Mouse (Mus musculus) thymus, adult 2 months (tissue): ENCODE data around the gene Pdgfra. TPM values are rescaled to one million over a fixed set of nuclear protein-coding genes. Genes with fewer than 3 reads are reported as not detected.

ENCODE experiments used
- DNase-seq: peaks from one replicate; pipeline ENCODE4 v3.0.0; 2021
- H3K27ac ChIP-seq: fragments of 200-500 bp; 2 replicates; pipeline ENCODE4 v1.5.1; 2012; ENCODE audit warnings: low read length, control low read depth; ENCODE audit not compliant: control insufficient read depth, insufficient read depth
- H3K27me3 ChIP-seq: fragments of 200-500 bp; 2 replicates; pipeline ENCODE4 v1.6.1; 2012; ENCODE audit warnings: mild to moderate bottlenecking, low read length, moderate library complexity, mixed read lengths; ENCODE audit not compliant: control insufficient read depth, insufficient read depth
- H3K36me3 ChIP-seq: fragments of 200-500 bp; 2 replicates; pipeline ENCODE4 v1.6.1; 2012; ENCODE audit warnings: mild to moderate bottlenecking, low read length, moderate library complexity; ENCODE audit not compliant: control insufficient read depth, insufficient read depth
- H3K4me1 ChIP-seq: fragments of 200-500 bp; replicated peaks from 2 replicates; pipeline ENCODE4 v1.6.1; 2012; ENCODE audit warnings: low read length; ENCODE audit not compliant: control insufficient read depth, insufficient read depth
- H3K4me3 ChIP-seq: fragments of 200-500 bp; 2 replicates; pipeline ENCODE4 v1.5.1; 2012; ENCODE audit warnings: mild to moderate bottlenecking, low read length, control low read depth, moderate library complexity; ENCODE audit not compliant: control insufficient read depth, insufficient read depth
- CTCF ChIP-seq: fragments of 200-500 bp; IDR thresholded peaks from 2 replicates; pipeline ENCODE4 v1.5.1; 2012; ENCODE audit warnings: mild to moderate bottlenecking, control low read depth, low read length, moderate library complexity, borderline replicate concordance; ENCODE audit not compliant: control insufficient read depth, poor library complexity, insufficient read depth; ENCODE audit errors: extremely low read depth
- POLR2A ChIP-seq: fragments of 200-500 bp; IDR thresholded peaks from 2 replicates; pipeline ENCODE4 v1.6.1; 2012; ENCODE audit warnings: mild to moderate bottlenecking, low read length, control low read depth, moderate library complexity; ENCODE audit not compliant: control insufficient read depth, poor library complexity, insufficient read depth; ENCODE audit errors: extremely low read depth
- WGBS: fragments of 180-500 bp; shearing (Covaris S2); methylation state at CpG from one replicate; pipeline ENCODE4 v1.1.7; 2018; 5-methylcytosine and 5-hydroxymethylcytosine counted together
- polyA plus RNA-seq: library from polyadenylated mRNA; depleted of rRNA; stranded (reverse); fragments of >200 nt; gene quantifications from 2 replicates; pipeline ENCODE4 v1.2.3, GENCODE M21; 2012

Gene Pdgfra
- polyA plus RNA-seq, 1 experiment, result 3.4 TPM

- TF ChIP-seq POLR2A (no peak), CTCF (no peak)
Measured at GRCm38 (mm10) chr5:75161586-75161985, 9.5 kb downstream of the Pdgfra start.

DNA sequence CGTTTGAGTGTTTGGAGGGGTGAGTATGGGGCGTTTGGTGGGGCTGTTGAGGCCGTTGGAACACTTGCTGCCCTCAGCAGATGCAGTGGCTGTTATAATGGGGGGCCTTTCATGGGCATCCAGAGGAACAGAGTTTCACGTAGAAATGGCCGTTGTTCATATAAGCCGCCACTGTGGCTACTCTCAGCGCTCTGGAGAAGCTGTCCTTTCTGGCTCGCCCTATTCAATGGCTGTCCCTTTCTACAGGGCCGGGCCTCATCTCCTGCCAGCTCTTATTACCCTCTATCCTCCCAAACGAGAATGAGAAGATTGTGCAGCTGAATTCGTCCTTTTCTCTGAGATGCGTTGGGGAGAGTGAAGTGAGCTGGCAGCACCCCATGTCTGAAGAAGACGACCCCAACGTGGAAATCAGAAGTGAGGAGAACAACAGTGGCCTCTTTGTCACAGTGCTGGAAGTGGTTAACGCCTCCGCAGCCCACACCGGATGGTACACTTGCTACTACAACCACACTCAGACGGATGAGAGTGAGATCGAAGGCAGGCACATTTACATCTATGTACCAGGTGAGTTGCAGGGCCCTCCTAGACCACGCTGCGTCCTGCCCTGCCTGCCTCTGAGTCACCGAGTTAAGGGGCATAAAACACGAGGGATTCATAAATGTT is 11.3 kb downstream of the Pdgfra start:
- no peak for DNase-seq
- H3K27me3 ChIP-seq, result no peaks in the 10 kb centered on the region
- no peaks in the 10 kb centered on the region for H3K4me1 ChIP-seq
- H3K36me3 ChIP-seq, result no peaks in the 10 kb centered on the region
- TF ChIP-seq POLR2A (no peak), CTCF (no peak)
- 78% methylated on average over 23 of the region's 23 CpGs for WGBS
- no peak overlapping the region for H3K4me3 ChIP-seq
- no peak overlapping the region for H3K27ac ChIP-seq

More at GRCm38 (mm10) chr5:75161586-75161985, 9.5 kb downstream of the Pdgfra start:
- WGBS, result 84% methylated on average over 6 of the region's 6 CpGs
- no peaks in the 10 kb centered on the region for H3K36me3 ChIP-seq
- H3K4me3 ChIP-seq, result no peak overlapping the region
- DNase-seq, result no peak
- H3K27me3 ChIP-seq, result no peaks in the 10 kb centered on the region; the same call in 1 of the 2 replicates
- H3K4me1 ChIP-seq, result no peaks in the 10 kb centered on the region
- H3K27ac ChIP-seq, result no peak overlapping the region

- Histone ChIP-seq H3K27me3 (no peaks in the 10 kb centered on the region), H3K4me3 (no peak overlapping the region), H3K27ac (no peak overlapping the region), H3K36me3 (no peaks in the 10 kb centered on the region), H3K4me1 (no peaks in the 10 kb centered on the region)
- TF ChIP-seq CTCF, result no peak
- no peak for TF ChIP-seq POLR2A
- WGBS, result 85% methylated on average over 4 of the region's 4 CpGs
- no peak for DNase-seq
Measured at GRCm38 (mm10) chr5:75164688-75165087, 12.6 kb downstream of the Pdgfra start.

DNA sequence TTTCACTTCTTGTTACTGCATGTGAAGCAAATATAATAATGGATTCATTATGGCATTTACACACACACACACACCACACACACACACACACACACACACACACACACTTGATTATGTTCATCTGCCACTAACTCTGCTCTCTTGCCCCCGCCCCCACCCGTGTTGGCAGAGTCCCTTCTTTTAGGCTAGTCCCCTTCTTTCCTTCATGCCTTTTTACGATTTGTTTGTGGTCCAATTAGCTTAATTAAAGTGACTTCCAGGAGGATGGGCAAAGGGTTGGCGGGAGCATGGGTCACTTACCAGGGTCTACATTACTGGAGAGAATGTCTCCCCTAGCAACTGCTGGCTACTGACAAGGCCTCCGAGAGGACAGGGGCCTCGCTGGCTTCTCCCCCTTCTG is 17.7 kb downstream of the Pdgfra start:
- H3K27me3 ChIP-seq, result no peaks in the 10 kb centered on the region
- TF ChIP-seq CTCF (no peak), POLR2A (no peak)
- H3K36me3 ChIP-seq, result no peaks in the 10 kb centered on the region
- no peak for DNase-seq
- no peak overlapping the region for H3K4me3 ChIP-seq
- H3K4me1 ChIP-seq, result no peaks in the 10 kb centered on the region
- WGBS, result 91% methylated on average over 6 of the region's 6 CpGs
- H3K27ac ChIP-seq, result no peak overlapping the region

DNA sequence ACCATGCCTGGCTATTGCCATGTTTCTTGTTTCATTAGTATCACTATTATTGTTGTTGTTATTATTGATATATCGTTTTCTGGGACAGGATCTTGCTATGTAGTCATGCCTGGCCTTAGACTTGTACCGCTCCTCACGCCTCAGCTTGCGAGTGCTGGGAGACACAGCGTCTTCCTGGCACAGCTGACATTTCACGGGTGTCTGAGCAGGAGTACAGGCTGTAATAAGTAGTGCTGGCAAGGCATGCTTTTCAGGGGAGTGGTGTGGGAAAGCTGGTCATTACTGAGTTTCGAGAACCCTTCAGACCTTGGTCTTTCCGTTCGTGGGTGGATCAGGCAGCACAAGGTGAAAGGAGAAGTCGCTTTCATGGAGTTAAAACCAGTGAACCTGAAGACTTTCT is 19.8 kb downstream of the Pdgfra start:
- H3K4me1 ChIP-seq, result no peaks in the 10 kb centered on the region
- no peak overlapping the region for H3K4me3 ChIP-seq
- H3K36me3 ChIP-seq, result no peaks in the 10 kb centered on the region
- no peak for DNase-seq
- H3K27me3 ChIP-seq, result no peaks in the 10 kb centered on the region
- WGBS, result 89% methylated on average over 10 of the region's 10 CpGs
- TF ChIP-seq CTCF (no peak), POLR2A (no peak)
- H3K27ac ChIP-seq, result no peak overlapping the region

DNA sequence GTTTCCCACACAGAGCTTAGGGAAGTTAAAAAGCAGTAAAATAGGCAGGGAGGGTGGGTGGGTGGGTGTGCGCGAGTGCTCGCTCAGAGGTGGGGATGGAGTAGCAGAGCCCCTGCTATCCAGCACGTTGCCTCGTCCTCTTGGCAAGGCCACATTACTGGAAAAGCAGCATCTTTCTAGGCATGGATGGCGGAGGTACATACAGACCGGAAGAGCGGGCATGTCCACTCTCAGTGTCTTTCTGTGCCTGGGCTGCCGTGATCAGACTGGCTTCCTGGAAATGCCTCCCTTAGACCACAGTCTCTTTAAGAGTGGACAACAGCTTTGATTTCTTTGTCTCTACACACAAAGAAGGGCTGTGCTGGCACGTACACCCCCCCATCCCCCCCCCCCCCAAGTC is 27.2 kb downstream of the Pdgfra start:
- Histone ChIP-seq H3K27ac (no peak overlapping the region), H3K4me3 (no peak overlapping the region), H3K27me3 (no peaks in the 10 kb centered on the region), H3K36me3 (no peaks in the 10 kb centered on the region), H3K4me1 (no peaks in the 10 kb centered on the region)
- whole genome bisulfite sequencing, result 88% methylated on average over 10 of the region's 10 CpGs
- TF ChIP-seq POLR2A (no peak), CTCF (no peak)
- DNase-seq, result no peak
